ENCODE assay signal across 8 mouse cellular contexts in genomic region chr5:124446301-124446881, GRCm38 (mm10). TPM values are rescaled to one million over a fixed set of nuclear protein-coding genes. Genes with fewer than 3 reads are reported as not detected.
DNase-seq lines count a peak whose midpoint lies in the region; ATAC-seq and TF ChIP-seq lines count a peak whose summit lies in the region.

No protein-coding gene starts in this region.

- H3ac ChIP-seq in myocyte (ENCODE audit: control insufficient read depth, insufficient read length), result peak overlapping the region; percentile 98

- 4% methylated on average over 15 of the region's 15 CpGs for WGBS in hindbrain, embryonic 15.5 days
- under 1% methylated on average over 15 of the region's 15 CpGs for WGBS in liver, embryonic 12.5 days (ENCODE audit: insufficient replicate concordance)

- H3K27me3 ChIP-seq in hindbrain, embryonic 15.5 days, result no peaks in the 10 kb centered on the region
- no peaks in the 10 kb centered on the region for H3K27me3 ChIP-seq in liver, embryonic 12.5 days (replicated peaks)
- H3K27me3 ChIP-seq in myocyte (ENCODE audit: control insufficient read depth, insufficient read depth, insufficient read length), result no peaks in the 10 kb centered on the region

- no peaks in the 10 kb centered on the region for H3K9me3 ChIP-seq in hindbrain, embryonic 15.5 days
- no peaks in the 10 kb centered on the region for H3K9me3 ChIP-seq in liver, embryonic 12.5 days (replicated peaks)

- peaks cover 35% of the 10 kb centered on the region for H3K4me1 ChIP-seq in hindbrain, embryonic 15.5 days (replicated peaks)
- H3K4me1 ChIP-seq in liver, embryonic 12.5 days, result peaks cover 92% of the 10 kb centered on the region

- peak; percentile 84 for DNase-seq in Muller cell, postnatal 12 days (ENCODE audit: inconsistent ontology term)
- peak; percentile 35 for DNase-seq in cerebellum, adult 8-10 months
- DNase-seq in gastrocnemius, adult 18-20 months (ENCODE audit: low spot score), result peak; percentile 67
- peak; percentile 45 for DNase-seq in thymus, postnatal 4 days
- no peak for DNase-seq in left cerebral cortex, adult 9 months (ENCODE audit: low spot score in 2 of 2)

- peaks cover 39% of the 10 kb centered on the region for H3K36me3 ChIP-seq in hindbrain, embryonic 15.5 days
- peaks cover 66% of the 10 kb centered on the region for H3K36me3 ChIP-seq in liver, embryonic 12.5 days
- H3K36me3 ChIP-seq in myocyte (ENCODE audit: control insufficient read depth, insufficient read depth), result peaks cover 21% of the 10 kb centered on the region

- peak; percentile 21; the same call in 1 of the 2 replicates for ATAC-seq in hindbrain, embryonic 15.5 days (ENCODE audit: low FRiP score, low read depth)
- peak; percentile 83 for ATAC-seq in liver, embryonic 12.5 days

- peak overlapping the region; percentile 96 for H3K9ac ChIP-seq in hindbrain, embryonic 15.5 days
- peak overlapping the region; percentile 91 for H3K9ac ChIP-seq in liver, embryonic 12.5 days

- H3K79me2 ChIP-seq in myocyte (ENCODE audit: control insufficient read depth, insufficient read depth), result peaks cover 70% of the 10 kb centered on the region

- H3K4me2 ChIP-seq in hindbrain, embryonic 15.5 days, result peak overlapping the region; percentile 88
- peak overlapping the region; percentile 94 for H3K4me2 ChIP-seq in liver, embryonic 12.5 days
- H3K4me2 ChIP-seq in myocyte (ENCODE audit: low read depth), result peak overlapping the region; percentile 74

- peak; percentile 23 for TF ChIP-seq POLR2A in myocyte (IDR thresholded peaks at IDR 0.05; ENCODE audit: insufficient read length, low read depth)

- H3K4me3 ChIP-seq in hindbrain, embryonic 15.5 days, result peak overlapping the region; percentile 92
- H3K4me3 ChIP-seq in liver, embryonic 12.5 days, result peak overlapping the region; percentile 86
- H3K4me3 ChIP-seq in myocyte, result peak overlapping the region; percentile 58

- H3K27ac ChIP-seq in hindbrain, embryonic 15.5 days (replicated peaks), result peak overlapping the region; percentile 81
- peak overlapping the region; percentile 93 for H3K27ac ChIP-seq in liver, embryonic 12.5 days

TF ChIP-seq in myocyte, 11 proteins besides CTCF, POLR2A, EP300 and RAD21:
- TF ChIP-seq POLR2AphosphoS2 (IDR thresholded peaks at IDR 0.05; ENCODE audit: insufficient read length, low read depth), result peak; percentile 69
- peak in 1 of 3 experiments; percentile 44 for TF ChIP-seq MYOG (IDR thresholded peaks at IDR 0.05; ENCODE audit: control insufficient read depth in 1 of 3, insufficient read depth in 1 of 3, insufficient read length in 2 of 3, low read depth in 2 of 3)
- no peak for TF ChIP-seq TCF12 (IDR thresholded peaks at IDR 0.05; ENCODE audit: insufficient read depth, poor library complexity, severe bottlenecking)
- no peak for TF ChIP-seq TCF3 (IDR thresholded peaks at IDR 0.05; ENCODE audit: insufficient read length, low read depth)

RNA-seq across cellular contexts. Expression of gene Kmt5a, which starts 6.7 kb away (rescaled TPM):
- total RNA-seq in gastrocnemius, adult 18-20 months (2021), result 100 to 1,000 TPM; 167 to 244 TPM
- polyA plus RNA-seq in hindbrain, embryonic 15.5 days (2015; fragmentation: Nextera tagmentation; extraction: Ambion mirVana), result 42.0 and 49.3 TPM in 2 replicates
- polyA plus RNA-seq in liver, embryonic 12.5 days (2016; fragmentation: Nextera tagmentation; extraction: Ambion mirVana), result 85.3 and 95.9 TPM in 2 replicates
- 58.0 TPM for polyA plus RNA-seq in myocyte (2012; fragmentation: generic; extraction: Trizol)

RNA-seq across cellular contexts. Expression of gene Sbno1, which starts 20.6 kb away (rescaled TPM):
- 10 to 100 TPM; 40.4 to 42.4 TPM for total RNA-seq in gastrocnemius, adult 18-20 months (2021)
- 84.9 and 93.0 TPM in 2 replicates for polyA plus RNA-seq in hindbrain, embryonic 15.5 days (2015; fragmentation: Nextera tagmentation; extraction: Ambion mirVana)
- polyA plus RNA-seq in liver, embryonic 12.5 days (2016; fragmentation: Nextera tagmentation; extraction: Ambion mirVana), result 60.1 and 65.7 TPM in 2 replicates
- polyA plus RNA-seq in myocyte (2012; fragmentation: generic; extraction: Trizol), result 11.3 TPM

RNA-seq across cellular contexts. Expression of gene Rilpl2, which starts 31.8 kb away (rescaled TPM):
- total RNA-seq in gastrocnemius, adult 18-20 months (2021), result 1 to 10 TPM; 4.6 to 5.6 TPM
- 28.8 and 29.1 TPM in 2 replicates for polyA plus RNA-seq in hindbrain, embryonic 15.5 days (2015; fragmentation: Nextera tagmentation; extraction: Ambion mirVana)
- 9.4 and 11.5 TPM in 2 replicates for polyA plus RNA-seq in liver, embryonic 12.5 days (2016; fragmentation: Nextera tagmentation; extraction: Ambion mirVana)
- polyA plus RNA-seq in myocyte (2012; fragmentation: generic; extraction: Trizol), result 22.3 TPM

RNA-seq across cellular contexts. Expression of gene Snrnp35, which starts 36.5 kb away (rescaled TPM):
- 10 to 100 TPM; 21.0 to 28.1 TPM for total RNA-seq in gastrocnemius, adult 18-20 months (2021)
- polyA plus RNA-seq in hindbrain, embryonic 15.5 days (2015; fragmentation: Nextera tagmentation; extraction: Ambion mirVana), result 20.3 and 22.1 TPM in 2 replicates
- polyA plus RNA-seq in liver, embryonic 12.5 days (2016; fragmentation: Nextera tagmentation; extraction: Ambion mirVana), result 17.8 and 18.3 TPM in 2 replicates
- polyA plus RNA-seq in myocyte (2012; fragmentation: generic; extraction: Trizol), result 18.9 TPM

Comparison
In these comparisons a context has a peak if more than half of its experiments do, and no peak if none do; other contexts are left out.
1. DNase-seq: peak in Muller cell, postnatal 12 days (single experiment), cerebellum, adult 8-10 months (single experiment), gastrocnemius, adult 18-20 months (single experiment) and thymus, postnatal 4 days (single experiment); none in left cerebral cortex, adult 9 months (0 of 2).
2. Peak in every context shown above with its lines, with median percentiles within 50 percentile points of each other: H3K4me2 ChIP-seq and H3K4me3 ChIP-seq.